ENCODE assay signal across 8 mouse cellular contexts in genomic region chr16:28490515-28490914, GRCm38 (mm10).
A peak's percentile ranks its signal among the peaks of the same experiment; 100 is the strongest.
DNase-seq lines count a peak whose midpoint lies in the region; ATAC-seq and TF ChIP-seq lines count a peak whose summit lies in the region.

No protein-coding gene starts in this region.

- no peak overlapping the region for H3K9ac ChIP-seq in kidney, postnatal 0 days (ENCODE audit: low read depth, low read length)
- no peak overlapping the region for H3K9ac ChIP-seq in limb, embryonic 13.5 days
- H3K9ac ChIP-seq in neural tube, embryonic 13.5 days, result no peak overlapping the region

- WGBS in kidney, postnatal 0 days, result 9% methylated on average over 6 of the region's 6 CpGs
- 10% methylated on average over 6 of the region's 6 CpGs for WGBS in limb, embryonic 13.5 days
- 9% methylated on average over 6 of the region's 6 CpGs for WGBS in neural tube, embryonic 13.5 days

- no peak overlapping the region for H3K27ac ChIP-seq in kidney, postnatal 0 days
- no peak overlapping the region for H3K27ac ChIP-seq in limb, embryonic 13.5 days
- no peak overlapping the region for H3K27ac ChIP-seq in neural tube, embryonic 13.5 days (replicated peaks)

- peak; percentile 15 for DNase-seq in A20 (ENCODE audit: low read depth, low spot score)
- DNase-seq in adipocyte (ENCODE audit: low spot score), result peak; percentile 64
- peak; percentile 49 for DNase-seq in gastrocnemius, postnatal 10 days
- peak; percentile 83 for DNase-seq in kidney, postnatal 0 days (ENCODE audit: low spot score)
- DNase-seq in urinary bladder, postnatal 36 days (ENCODE audit: low spot score in 2 of 2), result peak; percentile 18 to 48

- no peak overlapping the region for H3K4me3 ChIP-seq in kidney, postnatal 0 days (replicated peaks; ENCODE audit: low read depth, low read length)
- H3K4me3 ChIP-seq in limb, embryonic 13.5 days, result no peak overlapping the region
- H3K4me3 ChIP-seq in neural tube, embryonic 13.5 days, result no peak overlapping the region

- no peaks in the 10 kb centered on the region for H3K9me3 ChIP-seq in kidney, postnatal 0 days (replicated peaks; ENCODE audit: low read length)
- H3K9me3 ChIP-seq in limb, embryonic 13.5 days, result no peaks in the 10 kb centered on the region; the same call in 1 of the 2 replicates
- H3K9me3 ChIP-seq in neural tube, embryonic 13.5 days, result no peaks in the 10 kb centered on the region

- H3K27me3 ChIP-seq in kidney, postnatal 0 days (ENCODE audit: insufficient read depth, low read length), result no peaks in the 10 kb centered on the region
- peaks cover 11% of the 10 kb centered on the region; the same call in 1 of the 2 replicates for H3K27me3 ChIP-seq in limb, embryonic 13.5 days
- no peaks in the 10 kb centered on the region for H3K27me3 ChIP-seq in neural tube, embryonic 13.5 days

- H3K4me1 ChIP-seq in kidney, postnatal 0 days (replicated peaks; ENCODE audit: insufficient read depth, low read length), result no peaks in the 10 kb centered on the region
- peaks cover 3% of the 10 kb centered on the region; the same call in 1 of the 2 replicates for H3K4me1 ChIP-seq in limb, embryonic 13.5 days
- H3K4me1 ChIP-seq in neural tube, embryonic 13.5 days (replicated peaks), result peaks cover 10% of the 10 kb centered on the region

- TF ChIP-seq CTCF in kidney, postnatal 0 days (IDR thresholded peaks at IDR 0.05; ENCODE audit: low read depth), result peak; percentile 95

- H3K36me3 ChIP-seq in kidney, postnatal 0 days (ENCODE audit: insufficient read depth, low read length), result no peaks in the 10 kb centered on the region
- H3K36me3 ChIP-seq in limb, embryonic 13.5 days, result no peaks in the 10 kb centered on the region
- H3K36me3 ChIP-seq in neural tube, embryonic 13.5 days, result no peaks in the 10 kb centered on the region

- ATAC-seq in common myeloid progenitor, adult 5-6 weeks (replicated peaks; ENCODE audit: low read depth, poor library complexity, severe bottlenecking), result peak; percentile 83
- peak; percentile 63; the same call in 1 of the 2 replicates for ATAC-seq in kidney, postnatal 0 days (replicated peaks; ENCODE audit: low FRiP score, low read depth)
- peak; percentile 81 for ATAC-seq in limb, embryonic 13.5 days (ENCODE audit: low FRiP score, low read depth)
- ATAC-seq in neural tube, embryonic 13.5 days (ENCODE audit: low read depth), result peak; percentile 88

- no peak overlapping the region for H3K4me2 ChIP-seq in kidney, postnatal 0 days (ENCODE audit: low read length)
- H3K4me2 ChIP-seq in limb, embryonic 13.5 days (replicated peaks), result no peak overlapping the region
- no peak overlapping the region for H3K4me2 ChIP-seq in neural tube, embryonic 13.5 days

Comparison
In these comparisons a context has a peak if more than half of its experiments do, and no peak if none do; other contexts are left out.
1. DNase-seq: peak in every context shown above with its lines; median percentile 83 in kidney, postnatal 0 days; 64 in adipocyte; 49 in gastrocnemius, postnatal 10 days; 33 in urinary bladder, postnatal 36 days; 15 in A20.